Mouse (Mus musculus): ENCODE results near the gene Gm13871. TPM values are rescaled to one million over a fixed set of nuclear protein-coding genes. Genes with fewer than 3 reads are reported as not detected.
"Not testable (repeated sequence)": the region's sequence is repeated elsewhere in the genome, so short reads cannot be mapped to it uniquely, and the experiment has no call there.

The Gm13871 gene
- not detected in 2 replicates for total RNA-seq (2012; rRNA removed)
- total RNA-seq (2014; rRNA removed): not detected in 2 replicates
- not detected in 2 replicates for polyA plus RNA-seq (2012; ENCODE audit: insufficient read length, low read depth)

GRCm38 (mm10) chr4:73905853-73906252, at the start of gene Gm13871:
Gene Gm13871 (minus strand): TSS chr4:73905953.
- H3K4me1 ChIP-seq (ENCODE audit: control insufficient read depth in 1 of 2, insufficient read depth in 2 of 2); H3K4me3 ChIP-seq (replicated peaks in 1 of 3; ENCODE audit: low read depth in 2 of 3, low read length in 2 of 3, poor library complexity in 1 of 3); H3K27ac ChIP-seq (ENCODE audit: insufficient read depth, low read depth); H3K27me3 ChIP-seq (replicated peaks); H3K4me2 ChIP-seq (ENCODE audit: insufficient read depth, low read depth, poor library complexity, severe bottlenecking); H3K9ac ChIP-seq (ENCODE audit: insufficient read depth, low read depth); H3K36me3 ChIP-seq (replicated peaks in 1 of 2; ENCODE audit: control insufficient read depth in 1 of 2, insufficient read depth in 1 of 2, low read length in 1 of 2); dilution Hi-C loops (cut with MboI; ENCODE audit: extremely low pct_ligation_motif_present, extremely low pct_unique_long_range_greater_than_20kb, low sequenced_read_pairs); H3K79me2 ChIP-seq (replicated peaks; ENCODE audit: control insufficient read depth, extremely low read depth, insufficient read depth, poor library complexity, severe bottlenecking); DNase-seq (ENCODE audit: extremely low read depth); in situ Hi-C loops (cut with MboI; ENCODE audit: low pct_ligation_motif_present, low pct_unique_long_range_greater_than_20kb, low sequenced_read_pairs); H3K9me3 ChIP-seq (replicated peaks; ENCODE audit: low read length): not testable (repeated sequence)

GRCm38 (mm10) chr4:73950375-73950896, 44.7 kb upstream of the Gm13871 start, which contains the start of gene 2310002L09Rik:
Gene 2310002L09Rik (minus strand): TSS chr4:73950846.
- Histone ChIP-seq H3K4me2 (ENCODE audit: insufficient read depth, low read depth, poor library complexity, severe bottlenecking) (no peak within 1 kb of the TSS), H3K4me3 (replicated peaks in 1 of 3; ENCODE audit: low read depth in 2 of 3, low read length in 2 of 3, poor library complexity in 1 of 3) (no peak within 1 kb of the TSS)
- in situ Hi-C loops (cut with MboI; ENCODE audit: low pct_ligation_motif_present, low pct_unique_long_range_greater_than_20kb, low sequenced_read_pairs): no loop called here

GRCm38 (mm10) chr4:73920660-73921059, 14.9 kb upstream of the Gm13871 start, which contains the start of gene Gm11756:
Gene Gm11756 (minus strand): TSS chr4:73920760.
- H3K4me3 ChIP-seq (replicated peaks in 1 of 3; ENCODE audit: low read depth in 2 of 3, low read length in 2 of 3, poor library complexity in 1 of 3); H3K9me3 ChIP-seq (replicated peaks; ENCODE audit: low read length); H3K27me3 ChIP-seq (replicated peaks); H3K27ac ChIP-seq (ENCODE audit: insufficient read depth, low read depth); H3K79me2 ChIP-seq (replicated peaks; ENCODE audit: control insufficient read depth, extremely low read depth, insufficient read depth, poor library complexity, severe bottlenecking); dilution Hi-C loops (cut with MboI; ENCODE audit: extremely low pct_ligation_motif_present, extremely low pct_unique_long_range_greater_than_20kb, low sequenced_read_pairs); H3K36me3 ChIP-seq (replicated peaks in 1 of 2; ENCODE audit: control insufficient read depth in 1 of 2, insufficient read depth in 1 of 2, low read length in 1 of 2); in situ Hi-C loops (cut with MboI; ENCODE audit: low pct_ligation_motif_present, low pct_unique_long_range_greater_than_20kb, low sequenced_read_pairs); H3K9ac ChIP-seq (ENCODE audit: insufficient read depth, low read depth); H3K4me1 ChIP-seq (ENCODE audit: control insufficient read depth in 1 of 2, insufficient read depth in 2 of 2); DNase-seq (ENCODE audit: extremely low read depth); H3K4me2 ChIP-seq (ENCODE audit: insufficient read depth, low read depth, poor library complexity, severe bottlenecking): not testable (repeated sequence)

More at GRCm38 (mm10) chr4:73950375-73950896, 44.7 kb upstream of the Gm13871 start, which contains the start of gene 2310002L09Rik:
- H3K9me3 ChIP-seq (replicated peaks; ENCODE audit: low read length): peaks cover 20% of the 10 kb centered on the region
- TF ChIP-seq MXI1 (IDR thresholded peaks at IDR 0.05; ENCODE audit: low read depth, low read length): no peak
- no peak for TF ChIP-seq ZC3H11A (IDR thresholded peaks at IDR 0.05; ENCODE audit: low read depth, low read length)
- TF ChIP-seq MEF2A (IDR thresholded peaks at IDR 0.05; ENCODE audit: borderline replicate concordance, low read depth, low read length): no peak
- no peak for TF ChIP-seq PAX5 (IDR thresholded peaks at IDR 0.05; ENCODE audit: low read length)
- TF ChIP-seq JUND (conservative IDR thresholded peaks at IDR 0.05; ENCODE audit: low read depth, low read length): no peak
- TF ChIP-seq ZNF384 (IDR thresholded peaks at IDR 0.05; ENCODE audit: low read depth, low read length): no peak
- no peak for TF ChIP-seq GABPA (IDR thresholded peaks at IDR 0.05; ENCODE audit: insufficient replicate concordance, low read depth, low read length)
- no peak for TF ChIP-seq USF2 (conservative IDR thresholded peaks at IDR 0.05; ENCODE audit: low read depth, low read length)
- no peak for TF ChIP-seq EP300 (IDR thresholded peaks at IDR 0.05; ENCODE audit: low read length)
- TF ChIP-seq UBTF (IDR thresholded peaks at IDR 0.05; ENCODE audit: low read depth, low read length): no peak
- TF ChIP-seq POLR2AphosphoS2 (IDR thresholded peaks at IDR 0.05; ENCODE audit: low read depth, low read length): no peak
- TF ChIP-seq RAD21 (IDR thresholded peaks at IDR 0.05; ENCODE audit: low read depth, low read length): no peak
- TF ChIP-seq HCFC1 (IDR thresholded peaks at IDR 0.05; ENCODE audit: low read depth, low read length): no peak
- TF ChIP-seq MAX (IDR thresholded peaks at IDR 0.05; ENCODE audit: low read length): no peak
- no peak for TF ChIP-seq SIN3A (IDR thresholded peaks at IDR 0.05; ENCODE audit: low read length)
- no peak for TF ChIP-seq IRF4 (IDR thresholded peaks at IDR 0.05; ENCODE audit: low read depth, low read length)
- no peak for TF ChIP-seq CHD1 (IDR thresholded peaks at IDR 0.05; ENCODE audit: low read depth, low read length)
- no peaks in the 10 kb centered on the region for H3K79me2 ChIP-seq (replicated peaks; ENCODE audit: control insufficient read depth, extremely low read depth, insufficient read depth, poor library complexity, severe bottlenecking)
- H3K27me3 ChIP-seq (replicated peaks): no peaks in the 10 kb centered on the region
- dilution Hi-C loops (cut with MboI; ENCODE audit: extremely low pct_ligation_motif_present, extremely low pct_unique_long_range_greater_than_20kb, low sequenced_read_pairs): no loop called here
- no peak within 1 kb of the TSS for H3K27ac ChIP-seq (ENCODE audit: insufficient read depth, low read depth)
- H3K4me1 ChIP-seq (ENCODE audit: control insufficient read depth in 1 of 2, insufficient read depth in 2 of 2): no peaks in the 10 kb centered on the region
- H3K36me3 ChIP-seq (replicated peaks in 1 of 2; ENCODE audit: control insufficient read depth in 1 of 2, insufficient read depth in 1 of 2, low read length in 1 of 2): no peaks in the 10 kb centered on the region
- no peak for DNase-seq (ENCODE audit: extremely low read depth)
- H3K9ac ChIP-seq (ENCODE audit: insufficient read depth, low read depth): no peak within 1 kb of the TSS

- H3K9me3 ChIP-seq (replicated peaks; ENCODE audit: low read length): not testable (repeated sequence)
Measured at GRCm38 (mm10) chr4:73891012-73891411, 14.7 kb downstream of the Gm13871 start, which contains the start of gene Gm11757. Gene Gm11757 (minus strand): TSS chr4:73891112.

More at GRCm38 (mm10) chr4:73891012-73891411, 14.7 kb downstream of the Gm13871 start, which contains the start of gene Gm11757:
- H3K4me1 ChIP-seq (ENCODE audit: control insufficient read depth in 1 of 2, insufficient read depth in 2 of 2); in situ Hi-C loops (cut with MboI; ENCODE audit: low pct_ligation_motif_present, low pct_unique_long_range_greater_than_20kb, low sequenced_read_pairs); H3K36me3 ChIP-seq (replicated peaks in 1 of 2; ENCODE audit: control insufficient read depth in 1 of 2, insufficient read depth in 1 of 2, low read length in 1 of 2); H3K79me2 ChIP-seq (replicated peaks; ENCODE audit: control insufficient read depth, extremely low read depth, insufficient read depth, poor library complexity, severe bottlenecking); H3K27me3 ChIP-seq (replicated peaks); DNase-seq (ENCODE audit: extremely low read depth); H3K9ac ChIP-seq (ENCODE audit: insufficient read depth, low read depth); H3K27ac ChIP-seq (ENCODE audit: insufficient read depth, low read depth); dilution Hi-C loops (cut with MboI; ENCODE audit: extremely low pct_ligation_motif_present, extremely low pct_unique_long_range_greater_than_20kb, low sequenced_read_pairs); H3K4me3 ChIP-seq (replicated peaks in 1 of 3; ENCODE audit: low read depth in 2 of 3, low read length in 2 of 3, poor library complexity in 1 of 3); H3K4me2 ChIP-seq (ENCODE audit: insufficient read depth, low read depth, poor library complexity, severe bottlenecking): not testable (repeated sequence)
